Mouse (Mus musculus) brown adipose tissue, adult 24 weeks (tissue): Measurements from ENCODE around the gene Arid1b. TPM values are rescaled to one million over a fixed set of nuclear protein-coding genes. Genes with fewer than 3 reads are reported as not detected.

ENCODE experiments used
- H3K27ac ChIP-seq: fragments of 200-500 bp; replicated peaks from 2 replicates; pipeline ENCODE4 v1.5.1; 2012; ENCODE audit warnings: low read depth, mild to moderate bottlenecking, low read length
- H3K4me1 ChIP-seq: fragments of 200-500 bp; 2 replicates; pipeline ENCODE4 v1.6.1; 2012; ENCODE audit warnings: low read length, mixed read lengths; ENCODE audit not compliant: control insufficient read depth, insufficient read depth, insufficient read length
- H3K4me3 ChIP-seq: fragments of 200-500 bp; 2 replicates; pipeline ENCODE4 v1.5.1; 2012; ENCODE audit warnings: low read depth, mild to moderate bottlenecking, low read length, moderate library complexity; ENCODE audit not compliant: insufficient read depth
- polyA plus RNA-seq: library from polyadenylated mRNA; stranded (reverse); fragments of >200 nt; gene quantifications from 2 replicates; pipeline ENCODE4 v1.2.4, GENCODE M21; 2012; ENCODE audit not compliant: missing spikeins, insufficient read depth, insufficient read length

Gene Arid1b
- polyA plus RNA-seq, 1 experiment, result 13.9 TPM

DNA sequence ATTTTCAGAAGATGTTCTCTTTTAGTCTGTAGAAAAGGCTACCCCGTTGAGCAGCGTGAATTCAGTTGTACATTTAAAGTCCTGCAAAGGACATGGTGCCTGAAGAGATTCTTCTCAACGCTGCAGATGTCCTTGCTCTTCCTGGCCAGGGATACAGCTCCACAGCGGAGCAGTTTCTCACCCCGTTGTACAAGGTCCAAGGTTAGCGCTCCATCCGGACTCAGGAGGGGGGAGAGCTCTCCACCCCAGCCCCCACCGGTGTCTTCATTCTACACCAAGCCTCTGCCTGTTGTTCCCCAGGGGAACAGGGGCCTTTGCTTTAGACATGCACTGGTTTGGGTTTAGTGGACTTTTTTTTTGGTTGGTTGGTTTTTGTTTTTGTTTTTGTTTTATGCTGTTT lies 139.7 kb downstream of the Arid1b start:
- Histone ChIP-seq H3K4me1 (peaks cover 32% of the 10 kb centered on the region), H3K27ac (peak overlapping the region; percentile 35), H3K4me3 (no peak overlapping the region)

DNA sequence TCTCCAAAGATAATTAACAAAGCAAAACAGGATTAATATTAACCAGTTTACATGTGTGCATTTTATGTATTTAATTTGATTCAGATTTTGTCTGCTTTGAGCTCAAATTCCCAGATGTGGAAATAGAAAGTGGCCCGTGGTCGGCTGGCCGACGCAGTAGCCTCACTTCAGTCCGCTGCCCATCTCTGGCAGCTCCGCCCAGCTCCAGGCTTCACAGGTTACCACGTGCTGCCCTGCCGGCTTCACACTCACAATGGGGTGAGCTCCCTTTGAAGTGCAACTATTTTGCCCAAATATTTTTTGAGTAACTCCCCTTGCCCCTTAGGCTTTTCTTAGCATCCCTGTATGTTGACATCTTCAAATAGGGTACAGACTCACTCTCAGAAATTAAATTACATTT lies 140.1 kb downstream of the Arid1b start:
- no peak overlapping the region for H3K4me3 ChIP-seq
- peaks cover 30% of the 10 kb centered on the region for H3K4me1 ChIP-seq
- H3K27ac ChIP-seq, result 0 out of 2 replicates have a peak overlapping the region, but pooled peaks have one; percentile 36

DNA sequence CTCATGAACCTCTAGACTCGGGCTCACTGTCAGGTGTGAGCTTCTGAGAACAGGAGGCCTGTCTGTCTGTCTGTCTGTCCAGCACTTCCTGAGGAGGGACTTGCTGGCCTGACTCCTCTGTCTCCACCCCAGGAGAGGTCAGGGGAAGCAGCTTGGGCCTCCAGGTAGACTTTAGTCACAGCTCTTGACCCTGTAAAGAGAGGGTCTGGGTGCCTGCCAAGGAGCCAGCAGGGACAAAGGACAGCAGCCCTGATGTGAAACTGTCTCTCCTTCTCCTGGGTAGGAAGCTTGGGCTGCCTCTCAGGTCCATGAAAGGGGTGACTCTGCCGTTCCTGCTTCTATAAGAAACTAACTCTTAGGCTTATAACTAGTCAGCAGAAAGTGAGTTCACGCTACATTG lies 143.8 kb downstream of the Arid1b start:
- Histone ChIP-seq H3K27ac (peak overlapping the region; percentile 9; the same call in 1 of the 2 replicates), H3K4me3 (no peak overlapping the region), H3K4me1 (peaks cover 17% of the 10 kb centered on the region)

DNA sequence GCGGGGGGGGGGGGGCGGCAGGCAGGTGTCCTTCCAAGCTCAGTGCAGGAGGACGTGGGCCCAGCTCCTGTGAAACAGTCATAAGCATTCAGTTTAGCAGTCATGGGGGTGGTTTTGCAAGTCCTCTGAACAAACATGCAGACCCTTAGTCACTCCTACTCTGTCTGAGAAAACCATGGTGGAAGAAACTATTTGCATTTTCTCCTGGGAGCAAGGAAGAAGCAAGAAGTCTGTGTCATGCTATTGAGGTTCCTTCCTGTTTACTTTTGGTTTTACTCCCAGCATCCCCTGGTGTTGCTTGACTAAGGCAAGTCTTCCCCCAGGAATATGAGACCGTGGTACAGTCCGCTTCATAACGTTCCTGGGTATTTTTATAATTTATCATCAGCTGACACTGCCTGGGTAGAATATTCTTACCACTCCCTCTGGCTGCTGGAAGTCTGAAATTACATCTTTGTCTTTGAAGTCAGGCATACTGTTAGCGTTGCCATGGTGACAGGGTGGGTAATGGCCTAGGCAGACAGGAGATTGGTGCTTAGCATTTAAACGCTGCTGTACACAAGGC lies 144.6 kb downstream of the Arid1b start:
- Histone ChIP-seq H3K27ac (peak overlapping the region; percentile 57; the same call in 1 of the 2 replicates), H3K4me3 (no peak overlapping the region), H3K4me1 (peaks cover 15% of the 10 kb centered on the region)

DNA sequence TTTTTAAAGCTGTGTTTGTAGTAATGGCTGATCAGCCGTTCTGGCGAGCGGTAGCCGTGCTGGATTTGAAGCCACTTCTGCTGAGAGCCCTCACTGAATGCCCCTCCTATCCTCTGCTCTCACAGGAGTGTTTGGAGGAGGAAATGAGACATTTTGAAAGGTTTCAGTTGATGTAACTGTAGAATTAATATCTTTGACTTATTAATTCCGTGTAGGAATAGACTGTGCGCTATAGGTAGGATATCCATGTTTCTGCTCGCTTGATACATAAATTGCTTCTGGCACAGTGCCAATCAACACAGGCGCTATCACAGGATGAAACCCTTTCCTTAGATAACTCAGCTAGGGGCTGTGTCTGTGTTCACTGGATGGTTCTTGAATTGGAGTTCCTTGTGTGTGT lies 145.4 kb downstream of the Arid1b start:
- H3K4me1 ChIP-seq, result peaks cover 12% of the 10 kb centered on the region
- H3K27ac ChIP-seq, result no peak overlapping the region
- H3K4me3 ChIP-seq, result no peak overlapping the region

DNA sequence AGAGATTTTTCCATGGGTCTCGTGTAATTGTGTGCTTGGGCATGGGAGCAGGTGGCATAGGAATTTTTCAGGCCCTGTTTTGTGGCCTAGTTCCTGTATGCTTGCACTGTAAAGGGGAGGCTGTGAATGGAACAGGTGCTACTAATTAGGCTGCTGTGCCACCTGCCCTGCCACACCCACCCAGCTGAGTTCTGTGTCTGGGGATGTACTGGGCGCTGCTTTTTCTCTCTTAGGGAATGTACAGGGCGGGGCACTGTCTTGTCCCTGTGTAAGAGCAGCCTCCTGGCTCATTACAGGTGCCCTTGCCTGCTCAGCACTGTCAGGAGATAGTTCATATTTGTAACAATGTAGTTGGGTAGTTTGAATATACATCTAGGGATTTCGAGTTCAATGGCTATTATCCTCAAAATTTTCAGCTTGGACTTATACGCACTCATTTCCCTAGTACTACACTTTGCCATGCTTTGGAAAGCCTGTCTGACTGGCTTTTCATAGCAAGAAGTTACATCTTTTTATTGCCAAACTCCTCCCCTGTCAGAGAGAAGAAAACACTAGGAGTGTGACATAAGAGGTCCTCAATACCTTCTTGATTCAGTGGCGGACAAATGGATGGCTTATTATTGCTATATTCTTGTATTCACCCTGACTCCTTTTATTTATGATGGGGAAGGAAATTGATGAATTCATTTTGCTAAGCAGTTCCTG lies 149.8 kb downstream of the Arid1b start:
- H3K27ac ChIP-seq, result no peak overlapping the region
- peaks cover 5% of the 10 kb centered on the region for H3K4me1 ChIP-seq
- no peak overlapping the region for H3K4me3 ChIP-seq

DNA sequence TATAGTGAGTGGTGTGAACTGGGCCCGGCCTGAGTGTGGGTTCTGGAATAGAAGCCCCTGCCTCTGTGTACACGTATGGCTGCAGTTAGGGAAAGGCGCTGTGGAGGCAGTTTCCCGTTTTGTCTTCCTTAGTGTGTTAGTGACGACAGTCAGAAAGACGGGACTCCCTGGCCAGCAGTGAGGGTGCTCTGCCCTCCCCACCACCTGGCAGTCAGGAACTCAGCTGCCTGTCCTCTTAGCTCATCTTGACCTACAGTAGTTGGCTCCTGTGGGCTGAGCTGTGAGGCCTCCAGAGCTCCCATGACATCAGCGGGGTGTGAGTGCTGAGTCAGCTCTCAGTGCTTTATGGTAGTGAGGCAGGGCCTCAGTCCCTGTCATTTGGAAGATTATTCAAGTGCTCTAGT lies 156.5 kb downstream of the Arid1b start:
- peak overlapping the region; percentile 71 for H3K27ac ChIP-seq
- H3K4me3 ChIP-seq, result no peak overlapping the region
- peaks cover 7% of the 10 kb centered on the region for H3K4me1 ChIP-seq

DNA sequence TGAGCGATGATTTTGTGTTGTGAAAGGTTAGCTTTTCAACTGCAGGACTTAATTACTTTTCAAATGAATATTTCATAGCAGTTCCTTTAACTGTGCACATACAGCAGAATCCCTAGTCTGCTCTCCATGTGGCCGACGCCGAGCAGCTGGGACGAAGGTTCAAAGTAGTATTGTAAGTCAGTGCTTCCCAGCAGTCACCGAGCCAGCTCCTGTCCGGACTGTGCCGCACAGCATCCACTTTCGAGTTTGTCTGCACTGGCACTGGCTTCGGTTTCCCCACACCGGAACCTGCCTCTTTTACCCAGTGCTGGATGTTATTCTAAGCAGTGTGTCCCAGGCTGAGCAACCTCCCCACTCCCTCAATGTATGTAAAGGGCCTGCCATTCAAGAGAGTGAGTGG lies 157.7 kb downstream of the Arid1b start:
- Histone ChIP-seq H3K4me3 (no peak overlapping the region), H3K27ac (no peak overlapping the region), H3K4me1 (peaks cover 7% of the 10 kb centered on the region)

DNA sequence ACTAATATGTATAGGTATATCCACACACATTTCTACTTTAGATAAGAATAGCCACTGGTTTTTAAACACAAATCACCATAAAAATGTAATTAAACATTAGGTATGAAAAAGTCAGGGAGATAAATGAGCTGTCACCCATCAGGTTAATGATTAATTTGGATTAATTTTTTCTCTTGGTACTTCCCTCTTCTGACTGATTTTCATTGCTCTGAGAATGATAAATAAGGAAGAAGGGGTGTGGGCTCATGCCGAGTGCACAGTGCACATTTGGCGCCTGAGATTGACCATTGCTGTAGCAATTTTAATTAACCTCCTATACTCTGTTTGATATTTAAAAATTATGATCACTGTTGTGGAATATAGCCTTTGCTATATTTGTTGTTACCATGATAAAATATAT lies 159.3 kb downstream of the Arid1b start:
- peaks cover 7% of the 10 kb centered on the region for H3K4me1 ChIP-seq
- H3K27ac ChIP-seq, result no peak overlapping the region
- no peak overlapping the region for H3K4me3 ChIP-seq

DNA sequence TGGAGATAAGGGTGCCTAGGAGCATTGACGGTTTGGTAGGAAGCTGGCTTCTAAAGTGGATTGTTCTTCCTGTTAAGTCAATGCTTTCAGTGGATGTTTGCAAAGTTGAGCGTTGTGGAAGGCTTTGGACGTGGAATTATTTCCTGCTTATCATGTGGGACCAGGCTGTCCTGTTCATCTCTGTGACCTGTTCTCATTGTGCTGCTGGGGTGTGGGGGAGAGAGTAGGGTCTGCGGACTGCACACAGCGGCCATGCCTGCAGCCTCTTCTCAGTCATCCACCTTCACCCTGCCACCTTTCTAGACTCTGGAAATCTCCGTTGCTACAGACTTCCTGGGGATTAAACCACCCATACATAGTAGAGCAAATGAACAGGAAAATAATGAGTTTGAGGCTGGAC lies 160.2 kb downstream of the Arid1b start:
- Histone ChIP-seq H3K27ac (no peak overlapping the region), H3K4me3 (no peak overlapping the region), H3K4me1 (peaks cover 7% of the 10 kb centered on the region)

DNA sequence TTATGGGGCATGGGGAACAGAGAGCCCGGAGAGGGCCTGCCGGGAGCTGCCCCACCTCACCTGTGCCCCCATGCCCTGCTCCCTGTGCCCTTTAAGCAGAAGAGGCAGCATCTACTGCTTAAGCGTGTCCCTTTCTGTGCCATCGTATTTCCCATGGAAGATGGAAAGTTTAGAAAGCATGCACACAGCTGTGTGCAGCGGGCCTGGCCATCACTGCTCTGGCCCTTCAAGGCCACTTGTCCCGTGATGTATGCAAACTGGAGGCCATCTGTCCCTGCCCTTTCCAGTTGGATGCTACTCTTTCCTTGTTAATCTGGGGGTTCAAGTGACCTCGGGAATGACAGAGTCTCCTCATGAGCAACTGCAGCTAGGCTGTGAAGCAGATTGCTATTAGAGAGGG lies 163.5 kb downstream of the Arid1b start:
- no peak overlapping the region for H3K4me3 ChIP-seq
- no peak overlapping the region for H3K27ac ChIP-seq
- H3K4me1 ChIP-seq, result peaks cover 4% of the 10 kb centered on the region; the same call in 1 of the 2 replicates

DNA sequence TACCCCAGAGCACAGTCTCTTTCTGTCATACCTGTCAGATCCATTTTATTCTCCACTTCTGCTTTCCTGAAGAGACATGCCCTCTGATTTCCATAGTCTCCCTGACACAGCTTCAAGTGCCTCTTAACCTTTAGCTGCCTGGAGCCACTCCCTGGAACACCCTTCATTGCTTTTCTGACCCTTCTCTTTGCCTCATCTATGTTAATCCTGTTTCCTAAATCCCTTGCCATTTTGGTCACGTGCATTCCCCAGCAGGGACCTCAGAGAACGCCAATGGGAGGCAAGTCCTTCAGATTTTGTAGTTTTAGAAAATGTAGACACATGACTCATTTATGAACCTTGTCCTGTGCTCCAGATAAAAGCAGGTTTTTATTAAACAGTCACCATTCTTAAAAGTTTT lies 168.4 kb downstream of the Arid1b start:
- Histone ChIP-seq H3K4me1 (peaks cover 25% of the 10 kb centered on the region), H3K27ac (peak overlapping the region; percentile 37), H3K4me3 (no peak overlapping the region)

DNA sequence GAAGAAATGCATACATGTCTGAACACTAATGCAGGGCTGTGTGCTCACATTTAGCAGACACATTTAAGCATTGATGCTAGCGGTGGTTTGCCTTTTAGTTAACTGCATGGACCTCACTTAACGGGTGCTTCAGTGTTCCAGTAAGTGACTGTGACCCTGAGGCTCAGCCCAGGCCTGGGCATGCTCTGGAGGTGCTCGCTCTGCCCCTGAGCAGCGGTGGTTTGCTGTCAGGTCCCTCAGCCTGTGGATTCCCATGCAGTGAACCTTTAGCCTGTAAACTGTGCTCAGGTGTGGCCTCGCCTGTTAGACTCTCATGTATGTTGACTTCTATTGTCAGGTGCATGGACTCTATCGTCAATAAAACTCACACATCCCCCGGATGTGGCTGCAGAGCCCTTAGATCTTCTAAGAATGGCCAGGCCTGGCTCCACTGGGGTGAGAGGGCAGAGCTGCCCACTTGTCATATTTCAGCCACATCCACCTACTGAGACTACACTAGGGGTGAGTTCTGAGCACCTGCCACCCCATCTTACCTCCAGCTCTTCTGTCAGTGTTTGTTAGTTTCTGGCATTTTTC lies 169.2 kb downstream of the Arid1b start:
- Histone ChIP-seq H3K4me3 (no peak overlapping the region), H3K27ac (no peak overlapping the region), H3K4me1 (peaks cover 25% of the 10 kb centered on the region)

DNA sequence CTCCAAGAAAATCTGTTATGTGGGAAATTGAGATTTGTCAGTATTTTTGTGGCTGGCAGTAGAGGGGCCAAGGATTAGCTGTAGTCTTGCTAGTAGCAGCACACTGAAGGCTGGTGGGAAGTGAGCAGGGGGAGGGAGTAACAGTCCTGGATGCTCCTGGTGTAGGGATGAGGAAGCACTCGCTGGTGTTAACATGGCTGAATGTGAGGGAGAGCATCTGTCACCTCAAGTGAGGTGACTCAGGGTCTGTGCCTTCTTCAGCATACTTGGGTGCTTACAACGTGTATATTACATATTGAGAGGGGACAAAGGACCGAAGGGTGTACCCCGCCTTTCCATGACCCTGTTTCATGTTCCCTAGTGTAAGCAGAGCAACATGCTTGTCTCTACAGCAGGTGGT lies 170.7 kb downstream of the Arid1b start:
- H3K27ac ChIP-seq, result no peak overlapping the region
- H3K4me1 ChIP-seq, result peaks cover 25% of the 10 kb centered on the region
- H3K4me3 ChIP-seq, result no peak overlapping the region

DNA sequence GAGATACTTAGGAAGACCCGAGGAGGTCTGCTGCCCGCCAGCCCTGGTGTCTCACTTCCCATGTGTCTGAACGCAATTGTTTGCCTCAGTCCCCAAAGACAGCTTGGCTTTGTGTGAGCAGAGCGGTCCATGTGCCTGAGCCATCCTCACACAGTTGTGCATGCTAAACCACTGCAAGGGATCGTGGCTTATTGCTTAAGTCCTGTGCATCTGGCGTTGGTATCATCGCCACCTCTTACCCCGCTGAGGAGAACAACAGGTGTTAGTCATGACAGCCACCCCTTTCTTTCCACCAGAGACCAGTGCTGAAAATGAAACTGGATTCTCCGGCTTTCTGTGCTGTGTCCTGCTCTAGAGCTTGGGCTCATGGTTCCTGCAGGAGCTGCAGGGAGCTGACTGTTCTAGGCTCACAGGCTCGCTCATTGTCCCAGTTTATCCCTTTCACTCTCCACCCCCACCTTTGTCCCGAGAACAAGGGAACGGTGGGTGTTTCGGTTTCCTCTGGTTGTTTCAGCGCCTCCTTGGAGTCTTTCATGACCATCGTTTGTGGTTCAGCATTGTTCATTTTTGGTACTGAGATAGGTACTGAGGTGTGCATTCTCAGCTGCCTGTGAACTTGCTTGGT lies 171.2 kb downstream of the Arid1b start:
- Histone ChIP-seq H3K4me1 (peaks cover 25% of the 10 kb centered on the region), H3K4me3 (no peak overlapping the region), H3K27ac (no peak overlapping the region)
